Mouse (Mus musculus) ES-Bruce4 (cell line): ENCODE results near the gene Ergic1.

Experiments
- CTCF ChIP-seq: IDR thresholded peaks from one replicate; pipeline ENCODE4 v1.8.1; 2011; ENCODE audit warnings: low read depth, low read length
- EP300 ChIP-seq: IDR thresholded peaks from 2 replicates; pipeline ENCODE4 v1.6.1; 2011; ENCODE audit warnings: low read depth, low read length; ENCODE audit not compliant: insufficient read depth
- POLR2A ChIP-seq: IDR thresholded peaks from one replicate; pipeline ENCODE4 v1.8.1; 2011; ENCODE audit warnings: low read length; ENCODE audit not compliant: insufficient read depth

- TF ChIP-seq POLR2A (no peak), CTCF (no peak), EP300 (no peak)
Measured at GRCm38 (mm10) chr17:26618498-26618897, 57.2 kb downstream of the Ergic1 start.
